Mouse (Mus musculus): ENCODE results near the gene 1600002K03Rik.
"Not testable (repeated sequence)": the region's sequence is repeated elsewhere in the genome, so short reads cannot be mapped to it uniquely, and the experiment has no call there.

The 1600002K03Rik gene

DNA sequence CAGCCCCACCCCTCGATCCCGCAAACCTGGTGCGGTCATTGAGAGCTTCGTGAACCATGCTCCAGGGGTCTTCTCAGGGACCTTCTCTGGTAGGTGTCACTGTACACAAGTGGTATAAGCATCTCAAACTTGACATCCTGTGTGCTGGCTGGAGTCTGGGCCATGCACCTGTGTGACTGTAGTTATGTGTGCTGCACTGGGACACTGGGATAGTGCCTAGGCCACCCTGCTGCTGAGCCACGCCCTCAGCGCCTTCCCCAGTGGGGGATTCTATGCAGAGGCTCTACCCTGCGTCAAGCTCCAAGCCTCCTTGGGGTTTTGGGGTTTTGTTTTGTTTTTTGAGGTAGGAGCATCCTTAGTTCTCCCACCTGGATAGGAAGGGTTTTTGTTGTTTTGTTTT, 18.4 kb upstream of the 1600002K03Rik start:
- no peak for DNase-seq (ENCODE audit: low spot score)

DNA sequence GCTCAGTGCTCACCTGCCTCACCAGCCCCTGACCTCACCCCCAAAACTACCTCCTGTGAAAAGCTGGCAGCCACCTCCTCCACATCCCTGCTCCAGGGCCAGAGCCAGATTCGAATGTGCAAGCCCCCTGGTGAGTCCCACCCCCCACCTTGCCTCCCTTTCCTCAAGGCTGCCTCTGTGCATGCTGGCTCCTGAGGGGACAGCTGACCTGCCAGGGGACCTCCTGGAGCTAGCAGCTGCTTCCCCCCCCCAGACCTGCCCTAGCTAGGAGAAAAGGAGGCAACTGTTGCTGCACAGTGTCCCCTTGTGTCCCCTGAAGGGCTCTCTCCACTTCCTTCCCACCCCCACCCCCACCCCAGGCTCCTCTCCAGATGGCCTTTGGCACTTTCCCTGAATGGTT, 17.5 kb upstream of the 1600002K03Rik start:
- no peak for DNase-seq (ENCODE audit: low spot score)

- DNase-seq (ENCODE audit: low spot score) = no peak
Measured at GRCm38 (mm10) chr10:80156002-80156751, 16.6 kb upstream of the 1600002K03Rik start.

DNA sequence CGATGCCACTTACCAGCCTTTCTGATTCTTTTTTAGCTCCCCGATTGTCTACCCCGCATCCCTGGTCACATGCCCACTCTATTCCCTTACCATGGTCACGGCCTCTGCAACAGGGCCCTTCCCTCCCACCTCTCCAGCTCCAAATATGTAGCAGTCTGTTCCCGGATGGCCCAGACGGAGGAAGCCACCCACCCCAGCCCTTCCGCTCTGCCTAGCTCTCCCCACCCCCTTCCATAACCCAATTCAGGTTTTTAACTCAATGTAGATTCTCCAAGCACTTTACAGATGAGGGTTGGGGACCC, 16.0 kb upstream of the 1600002K03Rik start:
- DNase-seq (ENCODE audit: low spot score) = no peak

DNA sequence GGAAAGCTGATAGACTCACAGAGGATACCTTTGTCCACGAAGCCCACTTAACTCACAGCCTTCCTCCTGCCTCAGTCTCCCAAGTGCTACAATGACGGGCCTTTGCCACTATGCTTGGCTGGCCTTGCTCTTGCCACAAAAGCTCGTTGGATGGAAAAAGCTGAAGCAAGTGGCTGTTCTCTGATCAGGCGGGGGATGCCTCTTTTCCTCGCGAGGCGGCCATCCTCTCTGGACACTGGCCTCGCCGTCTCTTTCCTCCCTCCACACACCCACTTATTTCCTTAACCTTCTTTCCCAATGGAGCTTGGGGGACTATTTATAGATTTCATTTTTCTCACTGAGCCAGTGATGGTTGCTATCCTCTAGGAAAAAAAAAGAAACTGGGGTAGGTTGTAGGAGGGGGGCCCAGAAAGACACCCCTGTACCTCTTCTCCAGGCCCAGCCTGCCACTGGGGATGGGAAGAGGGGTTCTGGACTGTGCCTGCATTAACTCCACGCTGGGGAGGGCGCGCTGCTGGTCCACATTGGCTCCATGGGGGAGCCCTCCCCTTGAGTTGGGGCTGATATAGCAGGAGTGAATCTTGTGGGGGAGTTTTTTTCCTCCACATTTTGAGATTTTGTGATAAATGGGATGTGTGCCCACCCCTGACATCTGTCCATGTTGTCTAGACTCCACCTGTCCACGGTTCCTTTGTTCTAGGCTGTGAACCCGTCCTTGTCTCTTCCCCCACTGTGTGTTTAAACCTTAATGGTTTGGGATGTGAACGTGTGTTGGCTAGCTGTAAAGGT, 15.4 kb upstream of the 1600002K03Rik start:
- DNase-seq (ENCODE audit: low spot score) = no peak

DNA sequence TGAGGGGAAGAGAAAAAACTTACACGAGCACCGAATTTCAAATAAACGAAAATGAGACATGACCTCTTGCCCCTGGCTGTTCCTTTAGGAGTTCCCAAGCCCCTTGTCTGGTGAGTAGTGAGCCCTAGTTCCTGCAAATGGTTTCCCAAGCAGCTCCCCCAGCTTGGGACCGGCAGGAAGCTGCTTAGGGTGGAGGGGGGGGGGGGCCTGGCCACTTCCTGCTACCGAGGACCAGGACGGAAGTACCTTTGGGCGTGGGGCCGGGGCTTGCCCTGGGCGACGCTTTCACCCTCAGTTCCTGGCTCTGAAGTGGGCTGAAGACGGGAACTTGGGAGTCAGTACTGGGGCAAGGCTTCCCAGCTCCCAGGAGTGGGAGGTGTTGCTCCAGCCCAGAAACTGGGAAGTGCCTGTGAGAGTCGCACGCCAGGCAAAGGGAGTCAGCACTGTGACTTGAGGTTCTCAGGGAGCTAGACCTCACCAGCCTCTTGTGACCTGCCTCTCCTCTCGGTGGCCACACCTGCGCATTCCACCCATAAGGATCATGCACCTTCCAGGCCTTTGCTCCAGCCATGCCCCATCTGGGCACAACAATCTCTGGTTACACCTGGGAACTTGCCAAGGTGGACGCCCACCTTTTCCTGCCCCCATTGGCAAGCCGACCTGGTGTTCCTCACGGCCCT, 14.3 kb upstream of the 1600002K03Rik start:
- peak; percentile 74 for DNase-seq (ENCODE audit: low spot score)

GRCm38 (mm10) chr10:80159021-80159560, 13.7 kb upstream of the 1600002K03Rik start:
- DNase-seq (ENCODE audit: low spot score) = peak; percentile 64

GRCm38 (mm10) chr10:80159561-80160454, 12.9 kb upstream of the 1600002K03Rik start:
- DNase-seq (ENCODE audit: low spot score) = peak; percentile 99

DNA sequence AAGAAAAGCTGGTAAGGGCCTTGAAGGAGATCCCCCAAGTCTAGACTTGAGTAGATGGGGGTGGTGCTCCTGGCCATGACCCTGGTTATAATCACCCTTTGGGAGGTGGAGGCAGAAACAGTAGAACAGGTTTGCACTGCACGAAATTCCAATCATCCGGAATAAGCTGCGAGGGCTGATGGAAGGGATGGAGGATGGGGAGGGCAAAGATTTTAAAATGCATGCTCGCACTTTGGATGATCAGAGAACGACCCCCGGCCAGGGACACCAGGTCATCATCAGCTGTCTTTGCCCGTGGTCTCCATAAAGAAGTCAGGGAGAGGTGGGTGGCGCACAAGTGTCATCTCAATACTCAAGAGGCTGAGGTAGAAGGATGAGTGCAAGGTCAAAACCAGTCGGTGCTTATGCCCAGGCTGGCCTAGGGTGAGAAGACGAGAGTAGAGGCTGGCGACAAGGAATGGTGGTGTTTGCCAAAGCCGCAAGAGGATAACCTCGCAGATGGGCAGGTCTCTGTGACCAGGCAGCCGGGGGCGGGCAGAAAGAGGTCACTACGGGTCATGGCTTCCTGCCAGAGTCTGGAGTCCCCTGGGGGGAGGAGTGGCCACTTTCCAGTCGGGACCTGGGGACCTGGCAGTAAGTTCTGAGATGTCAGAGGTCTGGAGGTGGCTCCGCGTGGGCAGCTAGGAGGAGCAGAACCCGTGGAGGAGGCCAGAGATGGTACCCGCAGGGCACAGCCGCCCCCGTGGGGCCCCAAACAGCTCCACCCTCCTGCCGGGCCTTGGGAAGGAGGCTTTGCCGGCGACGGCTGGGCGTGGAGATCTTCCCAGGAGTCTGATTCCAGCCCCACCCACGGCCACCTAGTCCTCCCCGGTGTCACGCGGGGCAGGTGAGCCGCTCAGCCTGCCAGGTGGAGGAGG, 12.0 kb upstream of the 1600002K03Rik start:
- peak; percentile 95 for DNase-seq (ENCODE audit: low spot score)

DNA sequence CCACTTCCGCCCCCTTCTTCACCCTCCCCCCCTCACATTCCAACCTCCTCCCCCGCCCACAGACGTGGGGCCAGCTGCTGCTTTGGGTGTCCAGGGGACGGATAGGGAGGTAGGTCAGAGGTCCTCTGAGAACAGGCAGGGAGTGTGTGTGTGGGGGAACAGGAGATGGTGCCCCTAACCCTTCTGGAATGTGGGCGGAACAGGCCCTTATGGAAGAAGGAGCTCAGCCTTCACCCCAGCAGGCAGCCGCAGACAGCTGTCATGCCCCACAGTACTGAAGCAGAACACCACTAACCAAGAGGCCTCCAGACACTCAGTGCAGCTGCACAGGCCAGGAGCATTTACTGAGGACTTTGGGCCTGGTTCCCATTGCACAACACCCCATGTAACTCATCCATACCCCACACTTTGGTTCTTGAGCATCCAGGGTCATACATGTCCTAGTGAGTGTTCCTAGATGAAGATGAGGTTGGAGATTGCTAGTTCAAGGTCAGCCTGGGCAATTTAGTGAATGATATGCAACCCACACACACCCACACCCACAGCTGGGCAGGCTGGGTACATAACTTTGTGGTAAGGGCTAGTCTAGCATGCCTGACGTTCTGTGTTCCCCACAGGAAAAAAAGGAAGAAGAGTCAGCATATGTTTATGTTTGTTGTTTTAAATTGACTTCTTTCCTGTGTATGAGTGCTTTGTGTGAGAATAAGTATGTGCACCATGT, 11.1 kb upstream of the 1600002K03Rik start:
- peak; percentile 85 for DNase-seq (ENCODE audit: low spot score)

GRCm38 (mm10) chr10:80162243-80162608, 10.5 kb upstream of the 1600002K03Rik start:
- no peak for DNase-seq (ENCODE audit: low spot score)

DNA sequence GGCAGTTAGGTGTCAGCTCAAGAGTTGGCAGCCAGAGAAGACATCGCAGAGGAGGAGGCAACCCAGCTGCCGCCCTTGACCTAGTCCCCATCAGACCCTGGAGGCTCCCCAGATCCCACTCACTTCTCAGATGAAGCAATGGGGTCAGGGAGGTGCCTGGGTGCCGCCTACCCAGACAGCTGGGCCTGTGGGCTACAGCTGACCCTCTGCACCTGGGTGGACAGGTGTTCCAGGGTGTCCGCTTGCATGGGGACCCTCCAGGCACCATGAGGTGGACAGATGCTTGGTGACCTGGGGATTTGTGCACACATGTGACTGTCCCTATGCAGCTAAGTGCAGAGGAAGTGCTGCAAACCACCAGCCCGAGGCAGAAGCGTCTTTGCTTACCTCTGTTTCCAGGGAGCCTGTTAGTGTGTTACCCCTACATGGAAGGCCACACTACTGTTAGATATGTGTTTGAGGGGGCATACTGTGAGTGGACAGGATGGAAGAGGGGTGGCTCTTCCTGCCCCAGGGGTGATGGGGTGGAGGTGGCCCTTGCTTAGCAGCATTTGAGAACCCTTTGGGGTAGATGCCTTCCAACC, 9.9 kb upstream of the 1600002K03Rik start:
- DNase-seq (ENCODE audit: low spot score) = no peak

GRCm38 (mm10) chr10:80163721-80164120, 9.0 kb upstream of the 1600002K03Rik start:
- DNase-seq (ENCODE audit: low spot score) = no peak

GRCm38 (mm10) chr10:80164161-80164997, 8.4 kb upstream of the 1600002K03Rik start:
- DNase-seq (ENCODE audit: low spot score) = no peak

DNA sequence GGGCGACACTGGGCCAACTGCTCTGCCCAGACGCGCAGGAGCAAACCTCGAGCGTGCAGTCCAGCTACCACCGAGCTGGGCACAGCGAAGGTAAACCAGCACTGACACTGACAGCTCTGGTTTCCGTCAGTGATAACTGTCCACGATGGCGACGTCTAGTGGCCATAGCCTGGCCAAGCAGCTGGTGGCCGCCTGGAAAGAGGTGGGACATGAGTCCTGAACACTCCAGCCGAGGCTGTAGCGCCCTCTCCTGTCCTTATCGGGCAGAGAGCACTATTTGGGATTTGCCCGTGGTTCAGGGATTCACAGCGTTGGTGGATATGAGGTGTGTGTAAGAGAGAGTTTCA, 7.8 kb upstream of the 1600002K03Rik start:
- DNase-seq (ENCODE audit: low spot score) = peak; percentile 95

GRCm38 (mm10) chr10:80165392-80166128, 7.2 kb upstream of the 1600002K03Rik start, which contains the start of gene Cirbp:
Gene Cirbp (plus strand): TSS chr10:80165985.
- peak; percentile 83 for DNase-seq (ENCODE audit: low spot score)

DNA sequence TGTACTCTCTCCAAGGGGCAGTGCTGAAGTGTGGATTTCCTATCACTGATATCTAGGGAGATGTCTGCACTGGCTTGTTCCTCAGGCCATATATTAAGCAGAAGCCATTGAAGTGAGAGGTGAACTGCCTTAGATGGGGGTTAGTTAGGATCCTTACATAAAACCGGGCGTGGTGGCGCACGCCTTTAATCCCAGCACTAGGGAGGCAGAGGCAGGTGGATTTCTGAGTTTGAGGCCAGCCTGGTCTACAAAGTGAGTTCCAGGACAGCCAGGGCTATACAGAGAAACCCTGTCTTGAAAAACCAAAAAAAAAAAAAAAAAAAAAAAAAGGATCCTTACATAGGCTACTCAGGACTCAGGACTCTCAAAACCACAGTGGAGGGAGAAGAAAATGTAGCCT, 6.6 kb upstream of the 1600002K03Rik start:
- not testable (repeated sequence) for DNase-seq (ENCODE audit: low spot score)

DNA sequence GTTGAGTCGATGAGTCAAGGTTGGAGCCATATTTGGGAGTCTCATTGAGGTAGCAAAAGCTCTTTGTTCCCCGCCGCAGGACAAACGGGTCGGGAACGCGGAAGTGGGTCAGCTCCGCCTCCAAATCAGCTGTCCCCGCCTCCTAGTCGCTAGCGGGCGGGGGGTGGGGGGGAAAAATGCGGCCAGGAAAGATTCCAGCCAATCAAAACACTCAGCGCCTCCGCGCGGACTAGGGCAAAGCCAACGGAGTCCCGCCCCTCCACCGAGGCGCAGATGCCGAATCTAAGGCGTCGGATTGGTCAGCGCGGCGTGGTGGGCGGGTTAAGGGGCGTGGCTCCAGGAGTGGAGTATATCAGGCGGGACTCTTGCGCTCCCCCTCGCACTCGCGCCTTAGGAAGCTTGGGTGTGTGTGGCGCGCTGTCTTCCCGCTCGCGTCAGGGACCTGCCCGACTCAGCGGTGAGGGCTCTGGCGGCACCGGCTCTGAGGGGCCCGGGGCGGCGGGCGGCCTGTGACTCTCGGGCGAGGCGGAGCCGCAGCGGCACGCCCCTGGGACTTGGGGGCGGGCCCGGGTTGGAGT, 5.2 kb upstream of the 1600002K03Rik start:
- DNase-seq (ENCODE audit: low spot score) = peak; percentile 99
